Mouse (Mus musculus): ENCODE results near the gene Scgb2b24. TPM values are rescaled to one million over a fixed set of nuclear protein-coding genes. Genes with fewer than 3 reads are reported as not detected.

The Scgb2b24 gene
- polyA plus RNA-seq (2016; fragmentation: Nextera tagmentation; extraction: Ambion mirVana) = not detected in 2 replicates

DNA sequence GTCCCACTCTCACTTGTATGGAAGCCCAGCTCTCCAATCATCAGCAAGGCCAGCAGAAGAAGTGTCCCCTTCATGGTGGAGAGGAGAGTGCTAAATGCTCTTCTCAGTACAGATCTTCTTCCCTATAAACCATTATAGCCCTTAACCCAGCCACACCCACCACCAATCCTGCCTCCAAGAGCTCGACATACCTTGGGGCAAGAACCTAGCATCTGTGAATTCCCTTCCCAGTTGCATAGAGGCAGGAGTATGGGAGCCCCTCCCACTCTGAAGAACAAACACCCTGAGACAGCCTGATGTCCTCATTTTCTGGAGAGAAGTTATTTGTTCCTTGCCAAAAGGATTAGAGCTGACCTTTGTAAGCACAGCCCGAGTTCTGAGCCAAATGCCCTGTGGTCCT, at the start of gene Scgb2b24:
TSS of gene Scgb2b24 (minus strand) at position 101 of the 400 bp plus-strand sequence.
- H3K4me3 ChIP-seq = no peak within 1 kb of the TSS
- peaks cover 97% of the 10 kb centered on the region for H3K9me3 ChIP-seq
- DNase-seq (ENCODE audit: low spot score) = no peak
- no peaks in the 10 kb centered on the region for H3K4me1 ChIP-seq
- WGBS = 85% methylated on average over 2 of the region's 2 CpGs
- no peaks in the 10 kb centered on the region for H3K27me3 ChIP-seq (replicated peaks; ENCODE audit: low read depth, poor library complexity, severe bottlenecking)
- no peaks in the 10 kb centered on the region for H3K36me3 ChIP-seq (replicated peaks)
- H3K27ac ChIP-seq (replicated peaks) = no peak within 1 kb of the TSS

DNA sequence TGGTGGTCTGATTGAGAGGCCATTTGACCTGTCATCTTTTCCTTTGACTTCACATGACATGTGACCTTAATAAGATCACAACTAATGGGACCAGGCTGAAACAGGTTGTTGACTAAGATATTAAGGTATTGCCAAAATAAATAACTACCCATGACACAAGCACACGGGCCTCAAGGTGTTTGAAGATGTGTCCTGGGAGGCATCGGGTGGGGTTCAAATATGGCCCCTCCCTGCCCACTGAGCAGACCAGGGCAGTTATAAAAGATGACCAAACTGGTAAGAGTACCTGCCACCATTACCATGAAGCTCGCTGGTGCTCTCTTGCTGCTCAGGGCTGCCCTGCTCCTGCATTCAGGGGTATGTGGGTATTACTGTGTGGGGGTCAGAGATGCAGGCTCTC, 4.4 kb upstream of the Scgb2b24 start, which contains the start of gene Scgb1b24:
TSS of gene Scgb1b24 (plus strand) at position 301 of the 400 bp plus-strand sequence.
- WGBS = 86% methylated on average over 3 of the region's 3 CpGs
- H3K27me3 ChIP-seq (replicated peaks; ENCODE audit: low read depth, poor library complexity, severe bottlenecking) = no peaks in the 10 kb centered on the region
- DNase-seq (ENCODE audit: low spot score) = no peak
- no peaks in the 10 kb centered on the region for H3K36me3 ChIP-seq (replicated peaks)
- no peaks in the 10 kb centered on the region for H3K4me1 ChIP-seq
- no peak within 1 kb of the TSS for H3K27ac ChIP-seq (replicated peaks)
- no peak within 1 kb of the TSS for H3K4me3 ChIP-seq
- peaks cover 81% of the 10 kb centered on the region for H3K9me3 ChIP-seq

DNA sequence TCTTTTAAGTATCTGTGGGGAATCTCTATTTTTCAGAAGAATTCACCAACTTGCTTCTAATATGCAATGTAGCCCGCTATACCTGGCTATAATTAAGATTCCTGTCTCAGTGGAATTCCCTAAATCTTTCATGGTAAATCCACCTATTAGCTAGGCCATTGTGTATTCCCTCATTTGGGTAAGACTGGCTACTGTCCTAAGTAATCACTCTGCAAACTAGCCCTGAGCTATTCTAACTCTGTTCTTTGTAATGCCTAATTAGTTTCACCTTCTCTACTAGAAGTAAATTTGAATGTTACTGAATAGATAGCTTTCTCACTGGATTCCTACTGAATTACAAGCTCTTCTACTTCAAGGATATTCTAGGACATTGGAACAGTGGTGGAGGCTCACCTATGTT, 49.2 kb downstream of the Scgb2b24 start:
- no peaks in the 10 kb centered on the region for H3K4me1 ChIP-seq
- DNase-seq (ENCODE audit: low spot score) = no peak
- H3K4me3 ChIP-seq = no peak overlapping the region
- H3K36me3 ChIP-seq (replicated peaks) = no peaks in the 10 kb centered on the region
- H3K27ac ChIP-seq (replicated peaks) = no peak overlapping the region
- peaks cover 55% of the 10 kb centered on the region for H3K9me3 ChIP-seq
- no peaks in the 10 kb centered on the region for H3K27me3 ChIP-seq (replicated peaks; ENCODE audit: low read depth, poor library complexity, severe bottlenecking)
- 19% methylated on average over 1 of the region's 1 CpGs for WGBS

Other genes starting within 250 kb of the Scgb2b24 start
- not detected in 2 replicates for gene Scgb2b21, start 218.9 kb downstream of the Scgb2b24 start, polyA plus RNA-seq (2016; fragmentation: Nextera tagmentation; extraction: Ambion mirVana)
- not detected in 2 replicates for gene Scgb1b24, start 4.5 kb upstream of the Scgb2b24 start, polyA plus RNA-seq (2016; fragmentation: Nextera tagmentation; extraction: Ambion mirVana)
- gene Scgb2b26, start 205.7 kb upstream of the Scgb2b24 start, polyA plus RNA-seq (2016; fragmentation: Nextera tagmentation; extraction: Ambion mirVana) = not detected in 2 replicates